Mouse (Mus musculus) adrenal gland, adult (tissue): ENCODE measurements at regions not wholly inside any gene's neighbourhood (a gene's known extent, or its start where the extent isn't known, plus 50 kb on each side); places are given as distances from the start of the nearest gene placed in this dataset.

Experiments used
- DNase-seq, 2 experiments: peaks; one replicate each; pipeline ENCODE4 v3.0.0; 2022 to 2023; ENCODE audit warnings: low spot score in 1 of 2; ENCODE audit not compliant: inconsistent age in 2 of 2

GRCm38 (mm10) chr3:150493433-150494045, 944.1 kb upstream of the Adgrl4 start:
- DNase-seq, result no peak

GRCm38 (mm10) chr3:150530966-150531365, 906.7 kb upstream of the Adgrl4 start:
- no peak for DNase-seq

DNA sequence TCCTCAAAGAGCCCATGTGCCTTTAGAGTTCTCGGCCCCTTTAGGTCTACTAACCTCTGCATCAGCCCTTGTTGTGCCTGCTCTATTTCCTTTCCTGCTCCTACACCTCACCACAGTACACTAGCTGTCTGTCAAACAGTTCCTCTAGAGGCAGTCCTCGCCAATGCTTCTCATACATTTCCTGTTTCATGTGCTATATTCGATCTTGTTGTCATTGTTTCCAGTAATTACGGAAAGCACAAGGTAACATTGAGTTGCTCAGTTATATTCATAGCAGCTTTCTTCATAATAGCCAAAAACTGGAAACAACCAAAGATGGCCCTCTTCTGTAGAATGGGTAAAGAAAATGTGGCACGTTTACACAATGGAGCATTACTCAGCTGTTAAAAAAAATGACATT, 894.6 kb upstream of the Adgrl4 start:
- no peak for DNase-seq

DNA sequence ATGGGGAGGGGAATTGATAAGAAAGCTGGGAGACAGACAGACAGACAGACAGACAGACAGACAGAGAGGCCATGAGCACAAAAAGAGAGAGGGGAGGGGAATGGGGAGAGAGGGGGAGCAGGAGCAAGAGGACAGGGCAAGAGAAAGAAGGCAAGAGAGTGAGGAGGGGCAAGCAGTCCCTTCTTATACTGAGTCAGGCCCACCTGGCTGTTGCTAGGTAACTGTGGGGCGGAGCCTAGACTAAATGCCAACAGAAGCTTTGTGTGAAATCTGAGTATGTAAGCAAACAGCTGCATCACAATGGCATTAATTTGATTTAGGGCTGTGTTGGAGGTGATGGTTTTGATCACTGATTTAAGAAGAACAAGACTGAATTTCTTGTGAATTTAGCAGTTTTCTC, 849.2 kb upstream of the Adgrl4 start:
- no peak for DNase-seq

DNA sequence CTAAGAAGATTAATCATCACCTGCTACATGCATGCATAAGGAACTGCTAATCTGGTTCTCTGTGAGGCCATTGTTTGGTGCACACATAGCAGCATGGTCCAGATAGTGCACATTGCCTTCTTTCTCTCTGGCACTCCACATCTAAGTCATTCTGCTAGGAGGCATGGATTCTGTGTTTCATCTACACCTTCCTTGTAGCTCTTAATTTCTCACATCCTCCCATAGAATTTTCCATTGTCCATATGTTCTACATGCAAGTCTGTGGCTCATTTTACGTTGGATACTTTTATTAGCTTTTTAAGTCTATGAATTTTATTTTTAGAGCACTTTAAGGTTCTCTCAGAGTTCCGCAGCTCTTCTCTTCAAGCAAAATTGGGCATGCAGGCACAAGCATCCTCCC, 846.7 kb upstream of the Adgrl4 start:
- DNase-seq, result no peak

- DNase-seq, result no peak
Measured at GRCm38 (mm10) chr3:150603400-150604095, 834.1 kb upstream of the Adgrl4 start.

GRCm38 (mm10) chr3:150610681-150611101, 827.0 kb upstream of the Adgrl4 start:
- peak; percentile 3 to 24 for DNase-seq

GRCm38 (mm10) chr3:150637544-150637943, 800.1 kb upstream of the Adgrl4 start:
- no peak for DNase-seq

DNA sequence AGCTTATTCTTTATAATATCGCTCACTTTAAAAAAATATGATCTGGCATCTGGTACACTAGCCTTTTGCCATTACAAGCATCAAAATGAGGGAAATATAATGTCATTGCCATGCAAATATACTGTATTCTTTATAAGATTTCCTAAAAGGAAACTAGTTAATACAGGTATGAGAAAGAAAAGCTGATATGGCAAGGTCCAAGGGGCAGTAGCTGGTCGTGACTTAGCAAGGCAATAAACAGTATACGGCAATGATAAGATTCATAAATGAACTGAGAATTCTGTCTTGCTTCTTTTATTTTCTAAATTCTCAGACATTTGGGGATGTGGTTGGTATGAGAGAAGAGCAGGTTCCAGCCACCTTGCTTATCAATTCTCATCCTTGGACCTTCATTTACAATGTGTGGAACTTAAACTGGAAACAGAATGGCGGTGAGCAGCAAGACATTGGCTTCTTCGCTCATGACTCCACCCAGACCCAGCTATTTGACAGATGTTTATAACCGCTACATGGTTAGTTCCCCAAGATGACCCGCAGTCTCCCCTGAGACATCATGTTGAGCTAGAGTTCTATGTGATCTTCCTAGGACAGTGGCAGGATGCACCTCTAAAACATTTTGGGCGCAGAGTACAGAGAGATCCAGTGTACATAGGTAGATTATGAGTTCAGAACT, 797.5 kb upstream of the Adgrl4 start:
- DNase-seq, result no peak

GRCm38 (mm10) chr3:150648040-150648439, 789.6 kb upstream of the Adgrl4 start:
- no peak for DNase-seq

DNA sequence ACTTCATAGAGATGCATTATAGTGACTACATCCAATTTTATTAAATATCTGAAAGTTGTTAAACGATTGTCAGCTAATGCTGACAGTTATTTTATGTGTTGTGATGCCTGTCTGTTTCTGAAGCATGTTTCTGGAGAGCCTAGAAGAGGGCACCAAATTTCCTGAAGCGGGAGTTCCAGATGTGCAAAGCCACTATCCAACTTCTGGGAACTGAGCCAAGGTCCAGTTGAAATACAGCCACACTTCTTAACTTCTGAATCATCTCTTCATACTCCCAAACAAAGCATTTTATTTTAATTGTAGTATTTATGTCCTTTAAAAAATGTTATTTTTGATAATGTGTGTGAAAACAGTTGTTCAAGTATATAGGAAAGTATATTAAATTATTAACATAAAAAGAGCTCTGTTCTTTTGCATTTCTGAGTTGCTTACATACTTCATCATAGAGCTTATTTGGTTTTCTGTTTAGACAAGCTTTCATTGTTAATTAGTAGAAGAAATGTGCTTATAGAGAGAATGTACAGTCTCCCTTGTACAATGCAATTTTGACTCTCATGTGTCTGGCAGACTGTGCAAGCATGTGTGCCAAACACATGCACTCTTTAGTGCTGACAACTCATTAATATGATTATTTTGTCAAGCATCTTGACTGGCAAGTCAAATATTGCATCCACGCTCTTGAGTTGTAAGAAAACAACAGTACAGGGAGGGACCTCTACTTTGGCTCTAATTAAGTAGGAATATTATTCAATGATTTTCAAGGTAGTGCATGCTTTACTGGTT, 787.7 kb upstream of the Adgrl4 start:
- DNase-seq, result peak in 1 of 2 experiments; percentile 22

- DNase-seq, result no peak
Measured at GRCm38 (mm10) chr3:150695751-150696150, 741.9 kb upstream of the Adgrl4 start.

DNA sequence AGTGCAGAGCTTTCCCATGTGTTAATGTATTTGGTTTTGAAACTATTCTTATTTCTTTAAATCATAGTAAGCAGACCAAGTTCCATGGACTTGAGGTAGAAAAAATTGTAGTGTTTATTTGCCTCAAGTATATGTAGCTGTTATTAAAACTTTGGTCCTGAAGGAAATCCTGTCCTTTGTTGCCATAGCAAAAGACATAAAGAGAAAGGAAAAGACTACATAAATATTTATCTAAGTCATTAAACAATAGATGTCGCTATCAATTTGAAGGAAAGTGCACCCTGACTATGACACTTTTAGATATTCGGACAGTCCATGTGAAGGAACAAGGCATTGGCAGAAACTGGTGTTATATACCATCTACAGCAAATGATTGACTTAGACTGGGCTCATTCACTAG, 737.7 kb upstream of the Adgrl4 start:
- DNase-seq, result no peak
